Mouse (Mus musculus) cerebellum, postnatal 36 days (tissue): ENCODE measurements around the gene B4galnt4.

Experiments used
- DNase-seq, 2 experiments: peaks; one replicate each; pipeline ENCODE4 v3.0.0; 2021 to 2022; ENCODE audit warnings: mixed read lengths in 2 of 2

Gene B4galnt4

DNA sequence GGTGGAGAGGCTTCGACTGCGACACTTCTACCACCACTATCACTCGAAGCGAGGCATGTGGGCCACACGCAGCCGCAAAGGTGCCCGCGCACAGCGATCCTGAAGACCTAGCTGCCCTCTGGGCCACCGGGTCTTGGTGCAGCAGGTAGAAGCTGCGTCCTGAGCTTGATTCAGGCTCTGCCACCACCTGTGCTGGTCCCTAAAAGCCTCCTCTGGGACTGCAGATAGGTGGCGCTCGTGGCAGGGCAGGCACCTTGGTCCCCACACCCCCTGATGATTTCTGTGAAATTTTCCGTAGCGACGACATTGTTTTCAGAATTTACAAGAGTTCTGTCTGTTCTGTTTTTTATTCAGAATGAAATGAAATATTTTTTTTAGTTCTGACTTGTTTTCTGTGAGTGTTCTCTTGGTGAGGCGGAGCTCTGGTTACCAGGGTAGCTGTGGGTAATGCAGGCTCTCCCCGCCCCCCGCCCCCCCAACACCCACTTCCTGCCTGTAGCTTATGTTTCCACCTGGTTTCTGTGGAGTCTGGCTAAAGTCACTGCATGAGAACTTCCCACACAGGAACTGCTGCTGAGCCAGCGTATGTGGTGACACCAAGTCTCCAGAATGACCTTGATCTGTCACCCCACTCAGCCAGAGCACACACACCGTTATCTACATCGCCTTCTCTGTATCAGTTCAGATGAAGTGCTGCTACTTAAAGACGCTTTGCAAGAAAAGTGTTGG, 11.3 kb downstream of the B4galnt4 start:
- no peak for DNase-seq

DNA sequence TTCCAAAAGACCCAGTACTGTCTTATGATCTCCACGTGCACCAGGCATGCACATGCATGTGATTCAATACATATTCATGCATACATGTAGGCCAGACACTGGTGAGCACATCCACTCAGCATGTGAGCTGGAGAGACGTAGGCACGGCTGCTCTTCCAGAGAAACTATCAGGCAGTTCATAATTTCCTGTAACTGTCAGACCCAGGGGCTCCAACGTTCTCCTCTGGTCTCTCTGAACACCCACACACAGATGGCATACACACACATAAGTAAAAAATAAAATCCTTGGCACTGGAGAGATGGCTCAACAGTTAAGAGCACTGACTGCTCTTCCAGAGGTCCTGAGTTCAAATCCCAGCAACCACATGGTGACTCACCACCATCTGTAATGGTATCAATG, 12.9 kb downstream of the B4galnt4 start:
- DNase-seq, result no peak

DNA sequence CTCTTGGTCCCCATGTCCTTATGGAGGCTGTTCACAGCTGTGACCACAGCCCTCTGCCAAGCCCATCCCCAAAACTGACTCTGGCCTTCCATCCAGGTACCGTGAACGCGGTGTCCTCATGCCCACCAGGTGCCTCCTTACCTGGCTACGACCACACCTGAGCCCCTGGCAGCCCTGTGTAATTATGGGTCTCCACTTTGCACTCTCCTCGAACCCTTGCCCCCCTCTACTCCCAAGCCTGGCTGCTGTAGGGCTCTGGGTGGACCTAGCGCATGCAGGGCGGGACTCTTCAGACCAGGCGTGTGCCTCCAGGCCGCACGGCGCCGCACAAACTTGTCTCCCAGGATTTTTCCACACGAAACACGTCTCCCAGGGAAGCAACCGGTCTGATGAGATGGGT, 16.9 kb downstream of the B4galnt4 start, which contains the start of gene Pkp3:
TSS of gene Pkp3 (plus strand) at position 378 of the 400 bp plus-strand sequence.
- DNase-seq, result no peak

DNA sequence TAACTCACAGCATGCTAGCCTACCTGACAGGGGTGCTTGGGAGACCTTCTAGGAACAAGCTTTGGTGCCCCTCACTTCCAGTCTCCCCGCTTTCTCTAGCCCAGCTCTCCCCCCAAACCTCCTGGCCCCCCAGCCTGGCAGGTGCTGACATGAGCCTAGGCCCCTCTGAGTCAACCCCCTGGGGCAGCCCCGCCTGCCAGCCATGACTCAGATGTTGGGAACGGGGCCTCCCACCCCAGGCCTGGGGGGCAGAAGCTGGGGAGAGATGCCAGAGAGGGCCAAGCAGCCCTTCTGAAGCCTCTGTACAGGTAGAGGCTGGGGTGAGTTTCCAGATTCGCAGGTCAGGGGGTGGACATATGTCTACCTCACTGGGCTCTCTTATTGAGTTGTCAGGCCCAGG, 18.0 kb downstream of the B4galnt4 start:
- DNase-seq, result no peak

DNA sequence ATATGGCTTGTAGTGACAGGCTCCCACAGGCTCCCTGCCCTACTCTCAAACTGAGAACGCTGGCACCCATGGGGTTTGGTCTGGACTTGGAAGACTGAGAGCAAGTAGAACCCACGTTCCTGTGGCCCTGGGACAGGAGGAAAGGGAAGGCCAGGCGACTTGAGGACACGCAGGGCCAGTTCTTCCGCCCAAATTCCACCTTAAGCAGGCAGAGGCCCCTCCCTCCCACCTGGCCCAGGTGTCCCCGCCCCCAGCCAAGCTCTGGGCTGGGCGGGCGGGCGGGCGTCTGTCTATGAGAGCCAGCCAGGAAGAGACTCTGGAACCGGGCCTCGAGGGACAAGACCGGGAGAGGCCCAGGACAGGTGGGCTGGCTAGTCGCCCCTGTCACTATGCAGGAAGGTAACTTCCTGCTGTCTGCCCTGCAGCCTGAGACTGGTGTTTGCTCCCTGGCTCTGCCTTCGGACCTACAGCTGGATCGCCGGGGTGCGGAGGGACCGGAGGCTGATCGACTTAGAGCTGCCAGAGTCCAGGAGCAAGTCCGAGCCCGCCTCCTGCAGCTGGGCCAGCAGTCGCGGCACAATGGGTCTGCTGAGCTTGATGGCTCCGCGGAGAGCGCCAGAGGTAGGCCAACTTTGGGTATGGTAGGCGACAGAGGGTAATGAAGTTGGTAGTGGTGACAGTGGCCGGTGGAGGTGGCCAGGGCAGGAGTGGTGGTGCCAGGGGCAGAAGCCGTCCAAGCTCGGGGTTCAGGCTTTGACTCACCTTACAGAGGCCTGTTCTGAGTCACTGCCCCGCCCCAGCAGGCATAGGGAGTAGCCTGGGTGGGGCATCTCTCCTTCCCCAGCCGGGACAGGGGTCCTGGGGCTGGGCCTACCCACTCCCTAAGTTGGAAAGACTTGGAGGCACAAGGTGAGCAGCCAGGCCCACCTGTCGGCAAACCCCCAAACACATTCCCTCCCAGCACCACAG, 18.9 kb downstream of the B4galnt4 start:
- DNase-seq, result no peak

DNA sequence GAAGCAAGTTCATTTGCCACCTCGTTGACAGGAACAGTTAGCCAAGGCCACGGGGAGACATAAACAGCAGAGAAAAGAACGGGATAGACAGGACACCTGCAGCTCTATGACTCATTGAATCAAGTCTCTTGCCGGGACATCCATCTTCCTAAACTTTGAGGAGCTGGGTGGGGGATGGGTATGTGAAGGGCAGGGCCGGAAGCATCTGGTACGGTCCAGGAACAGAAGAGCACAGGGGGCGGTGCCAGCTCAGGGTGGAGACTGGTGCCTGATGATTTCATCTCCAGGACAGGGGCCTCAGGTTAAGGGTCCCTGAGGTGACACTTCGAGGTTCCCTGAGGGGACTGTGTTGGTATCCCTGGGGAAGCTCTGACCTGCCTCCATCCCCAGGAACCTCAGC, 27.0 kb downstream of the B4galnt4 start:
- no peak for DNase-seq

DNA sequence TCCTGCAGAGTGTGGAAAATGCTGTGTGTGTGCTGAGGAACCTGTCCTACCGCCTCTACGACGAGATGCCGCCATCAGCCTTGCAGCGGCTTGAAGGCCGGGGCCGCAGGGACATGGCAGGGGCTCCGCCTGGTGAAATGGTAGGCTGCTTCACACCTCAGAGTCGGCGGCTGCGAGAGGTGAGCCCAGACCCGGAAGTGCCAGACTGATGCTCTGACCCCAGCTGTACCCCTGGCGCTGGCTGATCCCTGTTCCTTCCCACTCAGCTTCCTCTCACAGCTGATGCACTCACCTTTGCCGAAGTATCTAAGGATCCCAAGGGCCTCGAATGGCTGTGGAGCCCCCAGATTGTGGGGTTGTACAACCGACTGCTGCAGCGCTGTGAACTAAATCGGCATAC, 27.6 kb downstream of the B4galnt4 start:
- no peak for DNase-seq

DNA sequence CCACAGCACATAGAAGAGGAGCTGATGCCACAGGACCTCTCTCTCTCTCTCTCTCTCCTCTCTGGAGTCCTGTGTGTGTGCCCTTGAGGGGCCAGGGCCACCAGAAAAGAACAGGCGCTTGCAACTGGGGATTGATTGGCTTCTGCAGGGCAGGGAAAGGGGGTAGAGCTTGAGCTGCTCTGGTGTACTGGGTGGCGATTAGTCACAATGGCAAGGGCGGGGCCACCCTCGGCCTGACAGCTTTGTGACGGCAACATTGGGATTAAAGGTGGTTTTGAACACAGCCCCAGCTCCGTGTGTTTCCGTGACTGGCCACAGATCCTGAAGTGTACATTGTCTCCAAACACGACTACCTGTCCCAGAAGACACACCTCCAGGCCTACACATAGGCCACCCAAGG, 29.3 kb downstream of the B4galnt4 start:
- DNase-seq, result no peak

DNA sequence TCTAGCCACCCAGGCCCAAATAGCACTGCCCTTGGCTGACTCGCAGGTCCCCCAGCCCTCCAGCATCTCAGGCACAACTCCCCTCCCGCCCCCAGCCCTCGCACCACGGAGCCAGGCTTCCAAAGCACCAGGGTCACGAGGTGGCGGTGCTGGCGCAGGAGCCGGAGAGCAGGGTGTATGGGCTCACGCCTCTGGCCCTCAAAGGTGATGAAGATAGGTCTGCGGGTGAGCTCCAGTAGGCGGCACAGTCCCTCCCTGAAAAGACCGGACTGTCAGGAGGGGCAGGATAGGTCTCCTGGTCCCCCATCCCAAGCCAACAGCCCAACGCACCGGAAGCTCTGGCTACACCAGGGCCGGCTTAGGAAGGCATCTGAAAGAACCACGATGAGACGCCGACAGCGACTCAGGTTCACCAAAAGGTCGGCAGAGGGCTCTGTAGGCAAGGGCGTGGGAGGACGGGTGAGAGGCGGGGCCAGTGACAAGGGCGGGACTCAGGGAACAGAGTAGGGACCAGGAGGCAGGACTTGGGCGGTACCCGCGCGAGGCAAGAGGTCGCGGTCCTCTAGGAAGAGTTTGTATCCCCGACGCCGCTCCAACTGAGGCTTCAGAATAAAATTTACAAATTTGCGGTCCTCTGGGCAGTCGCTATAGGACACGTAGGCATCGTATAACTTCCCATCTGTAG, 31.3 kb downstream of the B4galnt4 start:
- DNase-seq, result peak; percentile 74 to 79

DNA sequence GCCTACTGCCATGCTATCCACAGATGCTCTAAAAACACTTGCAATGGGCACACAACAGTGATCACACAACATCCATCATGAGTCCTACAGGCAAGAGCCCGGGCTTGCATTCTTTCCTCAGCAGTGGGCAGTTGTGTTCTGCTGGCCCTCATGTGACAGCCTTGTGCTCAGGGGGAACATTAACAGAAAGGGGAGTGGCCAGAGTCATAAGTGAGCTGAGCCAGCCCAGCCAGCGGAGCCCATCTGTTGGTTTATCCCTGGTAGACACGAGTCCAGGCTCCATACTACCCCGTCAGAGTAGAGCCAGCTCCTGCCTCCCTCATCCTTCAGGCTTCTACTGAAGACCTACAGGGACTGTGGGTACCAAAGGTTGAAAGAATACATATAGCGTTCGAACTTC, 33.0 kb downstream of the B4galnt4 start:
- DNase-seq, result no peak

DNA sequence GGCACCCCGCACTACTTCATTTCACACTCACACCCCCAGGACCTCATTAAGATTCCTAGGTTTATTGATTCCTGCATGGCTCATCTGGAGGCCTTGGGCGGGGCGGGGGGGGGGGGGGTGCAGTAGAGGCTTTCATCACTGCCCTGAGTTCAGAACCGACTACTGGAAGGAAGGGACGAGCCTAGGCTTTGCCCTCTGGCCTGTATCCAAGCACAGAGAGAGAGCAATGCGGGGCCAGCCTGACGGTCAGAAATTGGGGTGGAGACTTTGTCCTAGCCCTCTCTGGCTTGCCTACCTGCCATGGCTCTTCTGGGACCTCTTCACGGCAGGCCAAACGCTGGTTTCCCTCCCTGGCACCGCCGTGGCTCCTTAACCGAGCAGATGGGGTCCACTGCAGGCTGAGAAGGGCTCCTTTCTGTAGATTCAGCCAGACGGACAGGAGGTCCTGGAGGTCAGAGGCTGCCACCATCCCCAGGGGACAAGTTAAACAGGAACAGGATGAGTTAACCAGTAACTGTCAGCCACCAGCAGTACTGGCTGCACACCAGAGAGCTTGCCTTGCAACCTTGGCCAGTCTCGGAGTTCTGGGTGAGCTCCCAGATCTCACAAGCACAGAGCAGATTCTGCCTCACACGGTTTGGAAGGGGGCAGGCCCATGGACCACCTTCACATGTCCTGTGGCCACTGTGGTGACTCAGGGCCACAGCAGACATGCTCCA, 33.7 kb downstream of the B4galnt4 start:
- DNase-seq, result no peak

DNA sequence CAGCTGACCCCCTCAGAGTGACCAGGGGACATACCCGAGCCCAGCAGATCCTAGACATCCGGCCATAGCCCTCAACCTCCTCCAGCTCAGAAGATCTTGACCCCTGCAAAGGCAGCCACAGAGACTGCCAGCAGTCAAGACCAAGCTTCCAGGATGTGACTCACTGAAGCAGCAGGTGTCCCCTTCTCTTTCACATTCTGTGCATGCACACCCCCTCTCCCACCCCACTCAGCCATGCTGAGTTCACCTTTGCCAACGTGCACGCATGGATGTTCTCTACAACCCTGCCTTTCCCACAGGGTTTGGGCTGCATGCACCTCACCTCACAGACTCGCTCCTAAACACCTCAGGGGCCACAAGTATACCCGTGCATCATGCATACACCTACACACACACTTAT, 35.1 kb downstream of the B4galnt4 start:
- no peak for DNase-seq

DNA sequence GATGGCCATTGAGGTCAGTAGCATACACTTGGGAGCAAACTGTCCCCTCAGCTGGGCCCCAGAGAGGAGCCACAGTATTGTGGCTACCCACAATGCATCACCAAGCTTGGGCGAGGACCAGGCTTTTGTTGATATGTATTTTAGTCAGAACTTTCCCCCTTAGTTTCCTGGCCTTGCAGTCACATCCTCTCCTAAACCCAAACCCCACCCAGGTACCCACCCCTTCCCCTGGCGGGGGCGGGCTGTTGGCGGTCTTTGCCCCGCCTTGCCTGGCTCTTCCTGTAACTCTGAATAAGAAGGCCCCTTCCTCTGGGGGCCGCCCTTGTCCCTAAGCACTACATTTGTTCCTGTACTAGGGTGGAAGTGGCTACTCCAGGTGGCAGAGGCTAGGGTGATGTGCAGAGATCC, 35.7 kb downstream of the B4galnt4 start:
- no peak for DNase-seq

DNA sequence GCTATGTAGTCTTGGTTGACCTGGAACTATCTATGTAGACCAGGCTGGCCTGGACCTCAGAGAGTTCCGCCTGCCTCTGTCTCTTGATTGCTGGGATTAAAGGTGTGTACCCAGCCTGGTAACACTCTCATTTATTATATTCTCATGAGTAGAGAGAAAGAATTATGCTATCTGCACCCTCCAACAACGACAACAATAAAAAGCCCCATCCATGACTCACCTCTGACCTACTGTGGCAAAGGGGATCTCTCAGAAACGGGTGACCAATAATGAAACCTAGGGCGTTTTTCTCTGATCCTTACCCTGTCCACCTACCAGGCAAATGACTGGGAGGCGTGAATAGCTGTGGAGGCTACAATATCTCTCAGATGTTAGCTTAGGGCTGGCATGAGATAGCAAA, 36.3 kb downstream of the B4galnt4 start:
- DNase-seq, result no peak

DNA sequence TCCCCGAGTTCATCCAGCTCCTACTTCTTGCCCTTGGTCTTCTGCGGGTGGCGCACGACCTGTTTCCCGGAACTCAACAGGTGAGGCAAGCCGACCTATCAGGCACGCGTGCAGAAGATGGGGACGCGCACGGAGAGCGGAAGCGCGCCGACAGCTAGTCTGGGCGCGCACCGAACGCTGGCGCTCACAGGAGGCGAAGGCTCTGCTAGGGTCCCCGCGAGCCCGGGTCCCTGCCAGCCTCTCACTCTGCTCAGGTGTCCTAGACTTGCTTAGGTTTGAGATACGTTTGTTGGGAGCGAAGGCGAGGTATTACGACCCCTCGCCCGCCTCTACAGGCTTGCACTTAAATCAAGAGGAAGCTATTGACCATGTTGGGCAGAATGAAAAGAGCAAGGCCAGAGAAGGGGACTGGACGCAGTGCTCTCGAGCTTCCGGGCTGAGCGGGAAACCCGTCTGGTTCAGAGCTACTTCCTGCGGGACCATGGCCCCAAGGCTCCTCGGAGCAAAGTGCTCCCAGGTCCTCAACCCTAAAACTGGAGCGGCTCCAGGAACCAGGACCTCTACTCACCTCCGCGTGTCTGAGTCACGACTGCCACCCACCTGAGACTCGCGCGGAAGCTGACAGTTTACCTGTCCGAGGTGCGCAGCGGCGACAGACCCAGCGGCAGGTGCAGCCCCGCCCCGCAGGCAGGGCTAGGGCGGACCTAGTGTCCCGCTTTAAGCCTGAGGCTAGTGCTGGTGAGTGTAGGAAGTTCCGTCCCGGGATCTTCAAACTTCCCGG, 39.2 kb downstream of the B4galnt4 start, which contains the start of gene Sigirr:
TSS of gene Sigirr (minus strand) at position 662 of the 781 bp plus-strand sequence.
- peak; percentile 25 to 35 for DNase-seq

DNA sequence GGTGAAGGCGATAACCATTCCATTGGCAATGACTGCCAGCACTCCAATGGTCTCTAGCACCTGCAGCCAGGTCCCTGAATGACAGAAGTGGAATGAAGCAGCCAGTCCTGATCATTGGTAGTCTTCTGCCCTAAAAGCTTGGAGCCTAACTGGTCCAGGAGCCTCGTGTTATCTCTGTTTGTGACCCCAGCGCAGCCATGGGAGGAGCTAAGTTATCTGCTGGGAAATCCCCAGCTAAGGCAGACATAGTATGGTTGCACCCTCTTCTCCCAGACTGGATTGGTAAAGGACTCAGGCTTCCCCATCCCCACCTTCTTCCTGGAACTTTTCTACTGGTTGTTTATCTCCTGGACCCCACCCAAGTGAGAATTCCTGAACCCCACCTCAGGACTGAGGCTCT, 42.3 kb downstream of the B4galnt4 start:
- no peak for DNase-seq

DNA sequence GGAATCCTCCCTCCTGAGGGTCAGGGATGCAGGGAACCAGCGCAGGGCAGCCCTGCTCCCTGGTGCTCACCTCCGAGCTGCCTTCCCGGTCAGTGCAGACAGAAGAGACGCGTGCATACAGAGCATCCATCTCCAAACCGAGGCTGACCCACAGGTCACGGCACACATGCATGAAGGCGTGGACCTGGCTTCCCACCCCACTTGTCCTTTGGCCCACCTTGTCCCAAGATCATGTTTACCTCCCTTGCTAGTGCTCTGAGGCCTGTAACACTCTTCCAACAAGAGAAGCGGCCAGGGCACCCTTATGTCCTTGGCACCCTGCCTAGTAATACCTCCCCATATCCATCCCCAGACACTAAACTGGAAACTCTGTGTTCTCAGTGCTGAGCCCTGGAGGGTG, 55.0 kb downstream of the B4galnt4 start:
- DNase-seq, result no peak

DNA sequence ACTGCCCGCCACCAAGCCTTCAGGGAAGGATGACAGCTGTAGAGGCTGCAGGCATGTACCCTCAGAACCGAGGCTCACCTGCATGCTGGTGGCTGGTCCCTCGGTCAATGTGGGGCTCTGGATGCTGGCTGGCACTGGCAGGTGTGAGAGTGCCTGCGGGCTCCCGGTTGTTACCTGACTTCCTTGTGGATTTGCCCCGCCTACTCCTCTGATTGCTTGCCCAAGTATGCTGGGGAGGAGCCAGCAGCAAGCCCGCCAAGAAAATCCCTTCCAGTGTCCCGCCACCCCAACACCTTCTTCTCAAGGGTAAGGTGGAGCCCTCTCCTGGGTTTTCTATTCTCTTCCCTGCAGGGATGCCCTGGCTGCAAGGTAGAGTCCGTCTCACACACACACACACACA, 56.7 kb downstream of the B4galnt4 start, which contains the start of gene Ano9:
TSS of gene Ano9 (minus strand) at position 171 of the 400 bp plus-strand sequence.
- no peak for DNase-seq

DNA sequence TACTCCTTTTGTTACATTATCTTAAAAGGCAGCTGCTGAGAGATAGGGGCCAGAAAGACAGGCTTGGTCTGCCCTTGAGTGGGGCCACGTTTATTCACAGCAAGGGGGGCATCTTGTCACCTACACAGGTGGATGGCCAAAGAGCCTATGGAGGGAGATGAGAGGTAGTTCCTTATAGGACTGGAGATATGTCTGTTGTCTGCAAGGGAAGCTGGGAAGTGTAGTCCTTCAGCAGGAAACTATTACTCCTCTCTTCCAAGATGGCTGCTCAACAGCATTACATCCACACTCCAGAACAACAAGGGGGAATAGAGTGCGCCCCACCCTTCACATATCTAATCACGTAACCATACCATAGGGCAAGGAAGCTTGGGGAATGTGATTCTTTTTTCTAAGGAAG, 58.6 kb downstream of the B4galnt4 start:
- DNase-seq, result no peak

DNA sequence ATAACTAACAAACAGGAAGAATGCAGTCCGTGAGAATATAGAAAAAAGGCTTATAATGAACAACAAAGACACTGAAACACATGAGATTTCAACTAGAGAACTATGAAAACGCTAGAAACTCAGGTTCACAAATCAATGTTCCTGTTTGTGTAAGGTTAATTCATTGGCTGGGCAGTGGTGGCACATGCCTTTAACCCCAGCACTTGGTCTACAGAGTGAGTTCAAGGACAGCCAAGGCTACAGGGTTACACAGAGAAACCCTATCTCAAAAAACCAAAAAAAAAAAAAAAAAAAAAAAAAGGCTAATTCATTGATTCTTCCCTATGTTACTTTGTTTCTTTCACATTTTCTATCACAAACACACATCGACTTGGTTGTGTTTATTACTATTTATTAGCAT, 59.7 kb downstream of the B4galnt4 start:
- no peak for DNase-seq

DNA sequence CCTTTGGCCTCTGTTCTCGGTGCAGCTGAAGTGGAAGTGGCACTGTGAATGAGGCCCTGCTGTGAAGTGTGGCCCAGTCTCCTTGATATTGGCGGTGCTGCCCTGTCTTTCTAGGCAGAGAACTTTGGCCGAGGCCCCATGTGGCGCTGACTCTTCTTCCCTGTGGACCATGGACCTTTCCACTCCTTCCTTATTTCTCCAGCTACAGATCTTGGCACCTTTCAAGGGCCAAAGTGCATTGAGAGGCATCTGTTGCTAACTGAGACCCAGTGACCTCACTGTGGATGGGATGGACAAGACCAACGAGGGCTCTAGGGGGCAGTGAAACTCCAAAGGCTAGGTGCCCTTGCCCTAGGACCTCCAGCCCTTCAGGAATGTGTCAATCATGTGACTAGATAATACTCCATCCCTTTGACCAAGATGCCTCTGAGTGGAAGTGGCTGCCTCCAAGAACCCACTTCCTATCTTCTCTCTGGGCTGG, 60.2 kb downstream of the B4galnt4 start:
- no peak for DNase-seq
